Mouse (Mus musculus) neural tube, embryonic 15.5 days (tissue): ENCODE data around the gene 2410015M20Rik. TPM values are rescaled to one million over a fixed set of nuclear protein-coding genes. Genes with fewer than 3 reads are reported as not detected.
A peak's percentile ranks its signal among the peaks of the same experiment; 100 is the strongest.
"Not testable (repeated sequence)": the region's sequence is repeated elsewhere in the genome, so short reads cannot be mapped to it uniquely, and the experiment has no call there.

ENCODE experiments used
- ATAC-seq: fragments of 200-750 bp; cut with Nextera tagmentation; 2 replicates; pipeline ENCODE4 v1.8.0; 2017; ENCODE audit warnings: mild to moderate bottlenecking, moderate TSS enrichment, moderate library complexity; ENCODE audit not compliant: low FRiP score
- H3K27ac ChIP-seq: fragments of 300-500 bp; sonication (generic); replicated peaks from 2 replicates; pipeline ENCODE4 v1.5.1; 2015; ENCODE audit warnings: mild to moderate bottlenecking, inconsistent platforms
- H3K27me3 ChIP-seq: fragments of 300-500 bp; sonication (generic); replicated peaks from 2 replicates; pipeline ENCODE4 v1.6.1; 2015; ENCODE audit warnings: inconsistent platforms
- H3K36me3 ChIP-seq: fragments of 300-500 bp; sonication (generic); 2 replicates; pipeline ENCODE4 v1.6.1; 2015; ENCODE audit warnings: inconsistent platforms
- H3K4me1 ChIP-seq: fragments of 300-500 bp; sonication (generic); 2 replicates; pipeline ENCODE4 v1.6.1; 2015; ENCODE audit warnings: inconsistent platforms
- H3K4me2 ChIP-seq: fragments of 300-500 bp; sonication (generic); 2 replicates; pipeline ENCODE4 v1.6.1; 2015; ENCODE audit warnings: inconsistent platforms, mild to moderate bottlenecking, moderate library complexity
- H3K4me3 ChIP-seq: fragments of 300-500 bp; sonication (generic); replicated peaks from 2 replicates; pipeline ENCODE4 v1.5.1; 2015; ENCODE audit warnings: mild to moderate bottlenecking, inconsistent platforms
- H3K9ac ChIP-seq: fragments of 300-500 bp; sonication (generic); replicated peaks from 2 replicates; pipeline ENCODE4 v1.6.1; 2015; ENCODE audit warnings: mild to moderate bottlenecking, inconsistent platforms
- H3K9me3 ChIP-seq: fragments of 300-500 bp; sonication (generic); replicated peaks from 2 replicates; pipeline ENCODE4 v1.6.1; 2016; ENCODE audit warnings: inconsistent platforms
- WGBS: fragments of 180-500 bp; shearing (Covaris S2); methylation state at CpG from one replicate; pipeline ENCODE4 v1.1.7; 2015; ENCODE audit warnings: mixed read lengths; 5-methylcytosine and 5-hydroxymethylcytosine counted together
- polyA plus RNA-seq: library from polyadenylated mRNA; unstranded; fragments of >200 nt; fragmentation: Nextera tagmentation; extraction: Ambion mirVana; gene quantifications from 2 replicates; pipeline ENCODE4 v1.2.1, GENCODE M21; 2015

The 2410015M20Rik gene
- polyA plus RNA-seq, 1 experiment from 2014 or later: 205 TPM

GRCm38 (mm10) chr17:56626754-56627470 is 17.3 kb upstream of the 2410015M20Rik start, which contains the start of gene Lonp1:
Gene Lonp1 (minus strand): TSS chr17:56626887.
- peaks cover 22% of the 10 kb centered on the region for H3K36me3 ChIP-seq
- peak; percentile 93 for ATAC-seq
- peak within 1 kb of the TSS; percentile 87 for H3K9ac ChIP-seq
- peak within 1 kb of the TSS; percentile 96 for H3K4me2 ChIP-seq
- H3K4me1 ChIP-seq: peaks cover 38% of the 10 kb centered on the region
- H3K9me3 ChIP-seq: no peaks in the 10 kb centered on the region
- peak within 1 kb of the TSS; percentile 90 for H3K4me3 ChIP-seq
- H3K27me3 ChIP-seq: no peaks in the 10 kb centered on the region
- WGBS: 0% methylated on average over 50 of the region's 51 CpGs
- H3K27ac ChIP-seq: peak within 1 kb of the TSS; percentile 82

- Histone ChIP-seq H3K27me3 (no peaks in the 10 kb centered on the region), H3K27ac (peak overlapping the region; percentile 82), H3K9ac (peak overlapping the region; percentile 87), H3K4me1 (peaks cover 38% of the 10 kb centered on the region), H3K36me3 (peaks cover 27% of the 10 kb centered on the region), H3K9me3 (no peaks in the 10 kb centered on the region), H3K4me3 (peak overlapping the region; percentile 90), H3K4me2 (peak overlapping the region; percentile 96)
- 1% methylated on average over 31 of the region's 32 CpGs for WGBS
- ATAC-seq: no peak
These were observed 16.7 kb upstream of the 2410015M20Rik start for GRCm38 (mm10) chr17:56626260-56626659.

- Histone ChIP-seq H3K9me3 (no peaks in the 10 kb centered on the region), H3K27me3 (no peaks in the 10 kb centered on the region), H3K9ac (no peak overlapping the region), H3K36me3 (peaks cover 34% of the 10 kb centered on the region), H3K4me1 (peaks cover 38% of the 10 kb centered on the region), H3K4me2 (peak overlapping the region; percentile 96), H3K4me3 (peak overlapping the region; percentile 90), H3K27ac (no peak overlapping the region)
- 88% methylated on average over 3 of the region's 3 CpGs for WGBS
- no peak for ATAC-seq
These were observed 15.9 kb upstream of the 2410015M20Rik start for GRCm38 (mm10) chr17:56625495-56625894.

GRCm38 (mm10) chr17:56617628-56618027 is 8.1 kb upstream of the 2410015M20Rik start:
- Histone ChIP-seq H3K4me2 (no peak overlapping the region), H3K27ac (no peak overlapping the region), H3K9me3 (no peaks in the 10 kb centered on the region), H3K4me3 (no peak overlapping the region), H3K4me1 (peaks cover 28% of the 10 kb centered on the region), H3K9ac (no peak overlapping the region), H3K36me3 (peaks cover 68% of the 10 kb centered on the region), H3K27me3 (no peaks in the 10 kb centered on the region)
- WGBS: 92% methylated on average over 8 of the region's 8 CpGs
- ATAC-seq: no peak

GRCm38 (mm10) chr17:56616725-56617124 is 7.2 kb upstream of the 2410015M20Rik start:
- H3K4me3 ChIP-seq: no peak overlapping the region
- H3K9me3 ChIP-seq: no peaks in the 10 kb centered on the region
- no peaks in the 10 kb centered on the region for H3K27me3 ChIP-seq
- H3K4me1 ChIP-seq: peaks cover 35% of the 10 kb centered on the region
- peaks cover 61% of the 10 kb centered on the region for H3K36me3 ChIP-seq
- no peak for ATAC-seq
- WGBS: 89% methylated on average over 3 of the region's 3 CpGs
- no peak overlapping the region for H3K27ac ChIP-seq
- H3K9ac ChIP-seq: no peak overlapping the region
- no peak overlapping the region for H3K4me2 ChIP-seq

- Histone ChIP-seq H3K9me3 (no peaks in the 10 kb centered on the region), H3K4me3 (no peak overlapping the region), H3K36me3 (peaks cover 53% of the 10 kb centered on the region), H3K27me3 (no peaks in the 10 kb centered on the region), H3K4me1 (peaks cover 40% of the 10 kb centered on the region), H3K9ac (0 out of 2 replicates have a peak overlapping the region, but pooled peaks have one; percentile 5), H3K27ac (no peak overlapping the region), H3K4me2 (no peak overlapping the region)
- WGBS: 90% methylated on average over 4 of the region's 4 CpGs
- no peak for ATAC-seq
These were observed 6.2 kb upstream of the 2410015M20Rik start for GRCm38 (mm10) chr17:56615792-56616191.

GRCm38 (mm10) chr17:56615136-56615784 is 5.7 kb upstream of the 2410015M20Rik start:
- peak overlapping the region; percentile 5; the same call in 1 of the 2 replicates for H3K9ac ChIP-seq
- 92% methylated on average over 11 of the region's 11 CpGs for WGBS
- H3K4me1 ChIP-seq: peaks cover 45% of the 10 kb centered on the region
- no peaks in the 10 kb centered on the region for H3K9me3 ChIP-seq
- H3K27me3 ChIP-seq: no peaks in the 10 kb centered on the region
- no peak overlapping the region for H3K27ac ChIP-seq
- peak overlapping the region; percentile 68 for H3K4me2 ChIP-seq
- H3K36me3 ChIP-seq: peaks cover 49% of the 10 kb centered on the region
- H3K4me3 ChIP-seq: peak overlapping the region; percentile 66; the same call in 1 of the 2 replicates
- no peak for ATAC-seq

GRCm38 (mm10) chr17:56614391-56615135 is 5.0 kb upstream of the 2410015M20Rik start:
- Histone ChIP-seq H3K4me1 (peaks cover 48% of the 10 kb centered on the region), H3K9ac (peak overlapping the region; percentile 70), H3K27me3 (no peaks in the 10 kb centered on the region), H3K4me3 (peak overlapping the region; percentile 66), H3K4me2 (peak overlapping the region; percentile 68), H3K9me3 (no peaks in the 10 kb centered on the region), H3K27ac (0 out of 2 replicates have a peak overlapping the region, but pooled peaks have one; percentile 93), H3K36me3 (peaks cover 42% of the 10 kb centered on the region)
- 29% methylated on average over 14 of the region's 14 CpGs for WGBS
- ATAC-seq: no peak

- peak overlapping the region; percentile 70 for H3K9ac ChIP-seq
- not testable (repeated sequence) for ATAC-seq, H3K27me3 ChIP-seq, H3K9me3 ChIP-seq
- peaks cover 35% of the 10 kb centered on the region for H3K36me3 ChIP-seq
- peak overlapping the region; percentile 68 for H3K4me2 ChIP-seq
- peak overlapping the region; percentile 66 for H3K4me3 ChIP-seq
- WGBS: 0% methylated on average over 26 of the region's 26 CpGs
- peaks cover 52% of the 10 kb centered on the region for H3K4me1 ChIP-seq
- H3K27ac ChIP-seq: peak overlapping the region; percentile 93
These were observed 4.3 kb upstream of the 2410015M20Rik start for GRCm38 (mm10) chr17:56613893-56614292.

- Histone ChIP-seq H3K36me3 (peaks cover 29% of the 10 kb centered on the region), H3K27me3 (no peaks in the 10 kb centered on the region), H3K9ac (peak within 1 kb of the TSS; percentile 70), H3K9me3 (no peaks in the 10 kb centered on the region), H3K4me3 (peak within 1 kb of the TSS; percentile 66), H3K4me1 (peaks cover 58% of the 10 kb centered on the region), H3K4me2 (peak within 1 kb of the TSS; percentile 68), H3K27ac (peak within 1 kb of the TSS; percentile 93)
- peak; percentile 61 for ATAC-seq
- WGBS: under 1% methylated on average over 50 of the region's 52 CpGs
These were observed 3.8 kb upstream of the 2410015M20Rik start, which contains the start of gene Rpl36 for GRCm38 (mm10) chr17:56613236-56613844. Gene Rpl36 (plus strand): TSS chr17:56613416.

- not testable (repeated sequence) for ATAC-seq, H3K9me3 ChIP-seq, H3K4me2 ChIP-seq, H3K4me3 ChIP-seq, H3K9ac ChIP-seq, H3K27me3 ChIP-seq, H3K27ac ChIP-seq
- peaks cover 24% of the 10 kb centered on the region for H3K36me3 ChIP-seq
- peaks cover 66% of the 10 kb centered on the region for H3K4me1 ChIP-seq
- WGBS: 80% methylated on average over 10 of the region's 10 CpGs
These were observed 3.0 kb upstream of the 2410015M20Rik start for GRCm38 (mm10) chr17:56612565-56612939.
